In the genomic region with DNA sequence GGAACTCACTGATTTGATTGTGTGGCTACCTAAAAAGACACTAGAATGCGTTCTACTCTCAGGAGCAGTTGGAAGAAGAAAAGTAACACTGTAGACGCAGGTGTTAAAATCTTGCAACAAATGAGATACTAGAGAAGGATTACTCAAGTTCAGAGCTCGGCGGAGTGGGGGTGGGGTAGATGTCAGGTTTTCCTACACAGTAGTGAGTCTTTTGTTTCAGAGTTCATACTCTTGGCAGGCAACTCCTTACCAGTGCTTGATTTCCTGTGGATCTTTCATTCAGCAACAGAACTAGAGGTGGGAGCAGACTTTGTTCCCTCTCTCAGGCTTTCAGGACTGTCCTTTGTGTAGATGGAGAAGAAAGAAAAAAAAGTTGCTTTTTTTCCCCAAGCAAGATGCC, we compare ENCODE assay signal across 18 mouse cellular contexts. TPM values are rescaled to one million over a fixed set of nuclear protein-coding genes. Genes with fewer than 3 reads are reported as not detected.
DNase-seq lines count a peak whose midpoint lies in the region; ATAC-seq and TF ChIP-seq lines count a peak whose summit lies in the region.
"Had no signal": no experiment of that assay in that cellular context is flagged by ENCODE, and none has a peak within 500 bp of the region (broad histone marks: within the 10 kb centered on the region; RNA-seq: fewer than 3 reads in every experiment).

No protein-coding gene starts in this region.

- TF ChIP-seq CTCF in heart, adult 2 months (IDR thresholded peaks at IDR 0.05), result no peak

- no peak for TF ChIP-seq EP300 in heart, adult 2 months (IDR thresholded peaks at IDR 0.05; ENCODE audit: insufficient read depth, low read depth, low read length)

- DNase-seq in heart, adult 2 months, result no peak
- peak; percentile 44 for DNase-seq in kidney, postnatal 14 days
- DNase-seq in kidney, postnatal 36 days, result peak; percentile 45 to 71
- no peak for DNase-seq in right cerebral cortex, postnatal 4 days
- DNase-seq: cerebellum, adult 8-10 months; embryo, embryonic 11 days; gastrocnemius, postnatal 10 days; thymus, postnatal 4 days had no signal

- WGBS in heart, adult 2 months, result 32% methylated on average over 4 of the region's 4 CpGs
- WGBS in heart, embryonic 11.5 days (ENCODE audit: insufficient replicate concordance), result 59% methylated on average over 4 of the region's 4 CpGs
- 75% methylated on average over 4 of the region's 4 CpGs for WGBS in kidney, embryonic 15.5 days
- 26% methylated on average over 4 of the region's 4 CpGs for WGBS in forebrain, embryonic 13.5 days

- H3K36me3 ChIP-seq in heart, adult 2 months (ENCODE audit: control insufficient read depth, insufficient read depth, low read length), result peaks cover 53% of the 10 kb centered on the region
- H3K36me3 ChIP-seq in heart, embryonic 11.5 days (ENCODE audit: control insufficient read depth, insufficient read depth, low read length), result no peaks in the 10 kb centered on the region
- no peaks in the 10 kb centered on the region for H3K36me3 ChIP-seq in kidney, embryonic 15.5 days
- no peaks in the 10 kb centered on the region for H3K36me3 ChIP-seq in forebrain, embryonic 13.5 days (ENCODE audit: poor library complexity, severe bottlenecking)
- H3K36me3 ChIP-seq: hindbrain, embryonic 13.5 days; liver, embryonic 12.5 days had no signal

- H3K4me2 ChIP-seq in heart, embryonic 11.5 days, result no peak overlapping the region
- H3K4me2 ChIP-seq in kidney, embryonic 15.5 days, result no peak overlapping the region
- peak overlapping the region; percentile 1; the same call in 1 of the 2 replicates for H3K4me2 ChIP-seq in forebrain, embryonic 13.5 days
- H3K4me2 ChIP-seq: hindbrain, embryonic 13.5 days; liver, embryonic 12.5 days had no signal

- H3K9ac ChIP-seq in heart, adult 2 months (ENCODE audit: low read depth, low read length), result no peak overlapping the region; the same call in 1 of the 2 replicates
- H3K9ac ChIP-seq in heart, embryonic 11.5 days (ENCODE audit: low read depth, low read length), result no peak overlapping the region
- H3K9ac ChIP-seq in kidney, embryonic 15.5 days, result no peak overlapping the region
- H3K9ac ChIP-seq in forebrain, embryonic 13.5 days, result no peak overlapping the region
- H3K9ac ChIP-seq: hindbrain, embryonic 13.5 days; liver, embryonic 12.5 days had no signal

- no peak for TF ChIP-seq POLR2A in heart, adult 2 months (IDR thresholded peaks at IDR 0.05; ENCODE audit: insufficient read depth, low read depth, low read length)

- no peak overlapping the region for H3K4me3 ChIP-seq in heart, adult 2 months
- H3K4me3 ChIP-seq in heart, embryonic 11.5 days (ENCODE audit: low read depth, low read length), result no peak overlapping the region
- no peak overlapping the region for H3K4me3 ChIP-seq in kidney, embryonic 15.5 days (replicated peaks)
- no peak overlapping the region for H3K4me3 ChIP-seq in forebrain, embryonic 13.5 days
- H3K4me3 ChIP-seq: hindbrain, embryonic 13.5 days; layer of hippocampus, adult 2 months; liver, embryonic 12.5 days; megakaryocyte, embryonic 14.5 days; myocyte had no signal

- peaks cover 31% of the 10 kb centered on the region for H3K4me1 ChIP-seq in heart, adult 2 months (ENCODE audit: control insufficient read depth, insufficient read depth, low read length)
- peaks cover 42% of the 10 kb centered on the region for H3K4me1 ChIP-seq in heart, embryonic 11.5 days (ENCODE audit: control insufficient read depth, insufficient read depth, low read length)
- peaks cover 5% of the 10 kb centered on the region; the same call in 1 of the 2 replicates for H3K4me1 ChIP-seq in kidney, embryonic 15.5 days
- H3K4me1 ChIP-seq in forebrain, embryonic 13.5 days, result peaks cover 61% of the 10 kb centered on the region
- H3K4me1 ChIP-seq: liver, embryonic 12.5 days had no signal

- H3K79me2 ChIP-seq in heart, adult 2 months (replicated peaks; ENCODE audit: control insufficient read depth, insufficient read depth, low read length), result peaks cover 1% of the 10 kb centered on the region; the same call in 1 of the 2 replicates

- no peaks in the 10 kb centered on the region for H3K27me3 ChIP-seq in heart, adult 2 months (ENCODE audit: control insufficient read depth, insufficient read depth, low read length)
- no peaks in the 10 kb centered on the region for H3K27me3 ChIP-seq in heart, embryonic 11.5 days (ENCODE audit: control insufficient read depth, insufficient read depth, low read length)
- H3K27me3 ChIP-seq in kidney, embryonic 15.5 days, result 0 out of 2 replicates have a peak, but pooled peaks cover under 1% of the 10 kb centered on the region
- no peaks in the 10 kb centered on the region for H3K27me3 ChIP-seq in forebrain, embryonic 13.5 days
- H3K27me3 ChIP-seq: hindbrain, embryonic 13.5 days; liver, embryonic 12.5 days had no signal

- no peaks in the 10 kb centered on the region for H3K9me3 ChIP-seq in heart, embryonic 11.5 days (replicated peaks; ENCODE audit: control insufficient read depth, low read length)
- no peaks in the 10 kb centered on the region for H3K9me3 ChIP-seq in kidney, embryonic 15.5 days (replicated peaks)
- no peaks in the 10 kb centered on the region for H3K9me3 ChIP-seq in forebrain, embryonic 13.5 days (replicated peaks)
- H3K9me3 ChIP-seq: hindbrain, embryonic 13.5 days; liver, embryonic 12.5 days; megakaryocyte, embryonic 14.5 days had no signal

- ATAC-seq in heart, embryonic 11.5 days (replicated peaks; ENCODE audit: insufficient number of reproducible peaks, low FRiP score, low TSS enrichment), result no peak
- no peak for ATAC-seq in kidney, embryonic 15.5 days (replicated peaks; ENCODE audit: low FRiP score)
- ATAC-seq in forebrain, embryonic 13.5 days, result peak; percentile 46; the same call in 1 of the 2 replicates
- no peak for ATAC-seq in inflammation-experienced regulatory T-cells, adult 6 months
- ATAC-seq: liver, embryonic 12.5 days had no signal

- H3K27ac ChIP-seq in heart, adult 2 months, result peak overlapping the region; percentile 54
- no peak overlapping the region for H3K27ac ChIP-seq in heart, embryonic 11.5 days (ENCODE audit: low read depth, low read length)
- no peak overlapping the region for H3K27ac ChIP-seq in kidney, embryonic 15.5 days
- H3K27ac ChIP-seq in forebrain, embryonic 13.5 days, result peak overlapping the region; percentile 53; the same call in 1 of the 2 replicates
- H3K27ac ChIP-seq: hindbrain, embryonic 13.5 days; liver, embryonic 12.5 days had no signal

- intact Hi-C loops in heart, adult 2 months (cut with DNase I), result no loop called here

RNA-seq across cellular contexts. Expression of gene E130114P18Rik, which starts 46.6 kb away (rescaled TPM):
- total RNA-seq in heart, adult 2 months (2021), result not detected
- polyA plus RNA-seq in heart, adult 2 months (2012; rRNA removed), result 0.15 TPM in 1 of 2 replicates, not detected in the other
- polyA plus RNA-seq in heart, embryonic 11.5 days (2014; fragmentation: Nextera tagmentation; extraction: Ambion mirVana), result 0.72 and 0.73 TPM in 2 replicates
- 0.51 and 0.59 TPM in 2 replicates for polyA plus RNA-seq in kidney, embryonic 15.5 days (2015; fragmentation: Nextera tagmentation; extraction: Ambion mirVana)
- 64.7 and 71.1 TPM in 2 replicates for polyA plus RNA-seq in forebrain, embryonic 13.5 days (2015; fragmentation: Nextera tagmentation; extraction: Ambion mirVana)
- polyA plus RNA-seq in inflammation-experienced regulatory T-cells, adult 6 months (2017; shearing (Covaris generic)), result not detected
- total RNA-seq: MEL had no signal
- polyA plus RNA-seq: liver, embryonic 12.5 days; myocyte had no signal

RNA-seq across cellular contexts. Expression of gene Nfia, which starts 51.9 kb away (rescaled TPM):
- 100 to 1,000 TPM; 126 to 128 TPM for total RNA-seq in heart, adult 2 months (2021)
- polyA plus RNA-seq in heart, adult 2 months (2012; rRNA removed), result 70.3 and 75.6 TPM in 2 replicates
- 27.5 and 33.7 TPM in 2 replicates for polyA plus RNA-seq in heart, embryonic 11.5 days (2014; fragmentation: Nextera tagmentation; extraction: Ambion mirVana)
- 26.8 and 29.3 TPM in 2 replicates for polyA plus RNA-seq in kidney, embryonic 15.5 days (2015; fragmentation: Nextera tagmentation; extraction: Ambion mirVana)
- 93.7 and 121 TPM in 2 replicates for polyA plus RNA-seq in forebrain, embryonic 13.5 days (2015; fragmentation: Nextera tagmentation; extraction: Ambion mirVana)
- 10 to 100 TPM; 11.0 to 19.2 (median 15.7) TPM for polyA plus RNA-seq in inflammation-experienced regulatory T-cells, adult 6 months (2017; shearing (Covaris generic))

Comparison
In these comparisons a context has a peak if more than half of its experiments do, and no peak if none do; other contexts are left out.
1. H3K27ac ChIP-seq: peak in heart, adult 2 months (single experiment) and forebrain, embryonic 13.5 days (single experiment); none in heart, embryonic 11.5 days (single experiment) and kidney, embryonic 15.5 days (single experiment).
2. DNase-seq: peak in kidney, postnatal 14 days (single experiment) and kidney, postnatal 36 days (2 of 2); none in heart, adult 2 months (0 of 2) and right cerebral cortex, postnatal 4 days (single experiment).
3. RNA of gene E130114P18Rik, which starts 46.6 kb away (polyA plus RNA-seq): 64.7 to 71.1 TPM in forebrain, embryonic 13.5 days; 0.72 to 0.73 TPM in heart, embryonic 11.5 days, 0.51 to 0.59 TPM in kidney, embryonic 15.5 days, 0.15 TPM in heart, adult 2 months and not detected in inflammation-experienced regulatory T-cells, adult 6 months; every median in the first group is over 10 times any median in the second.